Mouse (Mus musculus): Measurements from ENCODE around the gene Olfr1500. TPM values are rescaled to one million over a fixed set of nuclear protein-coding genes. Genes with fewer than 3 reads are reported as not detected.
"Not testable (repeated sequence)": the region's sequence is repeated elsewhere in the genome, so short reads cannot be mapped to it uniquely, and the experiment has no call there.

The Olfr1500 gene
- not detected in 2 replicates for polyA plus RNA-seq (2015; fragmentation: Nextera tagmentation; extraction: Ambion mirVana)

DNA sequence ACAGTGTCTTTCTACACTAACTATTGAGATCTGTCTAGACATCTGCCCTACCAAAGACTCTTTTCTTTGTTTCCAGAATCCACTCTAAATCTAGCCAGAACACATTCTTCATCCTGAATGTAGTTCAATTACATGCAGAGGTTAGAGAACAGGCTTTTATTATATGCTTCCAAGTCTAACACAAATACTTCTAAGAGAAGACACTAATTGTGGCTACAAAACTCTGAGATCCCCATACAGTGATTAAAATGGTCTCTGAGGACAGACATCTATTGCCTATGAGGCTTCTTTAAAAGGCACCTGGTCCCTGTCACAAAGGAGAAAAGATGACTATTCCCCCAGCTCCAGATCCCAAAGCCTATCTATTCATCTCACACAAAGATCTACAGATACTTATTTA is at the start of gene Olfr1500:
Gene Olfr1500 (minus strand): TSS at position 101 of the 400 bp plus-strand sequence.
- no peaks in the 10 kb centered on the region for H3K27me3 ChIP-seq (replicated peaks)
- no peaks in the 10 kb centered on the region for H3K36me3 ChIP-seq
- no peaks in the 10 kb centered on the region for H3K9me3 ChIP-seq
- H3K4me3 ChIP-seq, result no peak within 1 kb of the TSS
- ATAC-seq (ENCODE audit: extremely low read depth, insufficient number of reproducible peaks, low FRiP score, low TSS enrichment), result no peak
- no peaks in the 10 kb centered on the region for H3K4me1 ChIP-seq
- no peak within 1 kb of the TSS for H3K4me2 ChIP-seq
- no peak within 1 kb of the TSS for H3K27ac ChIP-seq (replicated peaks)
- no peak within 1 kb of the TSS for H3K9ac ChIP-seq

GRCm38 (mm10) chr19:13861495-13861894 is 31.2 kb upstream of the Olfr1500 start, which contains the start of gene Olfr1502:
TSS of gene Olfr1502 (plus strand) at chr19:13861795.
- no peak within 1 kb of the TSS for H3K27ac ChIP-seq (replicated peaks)
- no peaks in the 10 kb centered on the region for H3K36me3 ChIP-seq
- no peaks in the 10 kb centered on the region for H3K4me1 ChIP-seq
- no peak within 1 kb of the TSS for H3K4me3 ChIP-seq
- no peaks in the 10 kb centered on the region for H3K9me3 ChIP-seq
- whole genome bisulfite sequencing, result 61% methylated on average over 1 of the region's 1 CpGs
- H3K27me3 ChIP-seq (replicated peaks), result no peaks in the 10 kb centered on the region
- no peak within 1 kb of the TSS for H3K9ac ChIP-seq
- ATAC-seq (ENCODE audit: extremely low read depth, insufficient number of reproducible peaks, low FRiP score, low TSS enrichment), result no peak
- H3K4me2 ChIP-seq, result no peak within 1 kb of the TSS

GRCm38 (mm10) chr19:13850592-13850991 is 20.3 kb upstream of the Olfr1500 start, which contains the start of gene Olfr1501:
TSS of gene Olfr1501 (minus strand) at chr19:13850692.
- H3K27ac ChIP-seq (replicated peaks); H3K4me3 ChIP-seq; H3K4me1 ChIP-seq; H3K9me3 ChIP-seq; H3K9ac ChIP-seq; H3K27me3 ChIP-seq (replicated peaks); H3K4me2 ChIP-seq; ATAC-seq (ENCODE audit: extremely low read depth, insufficient number of reproducible peaks, low FRiP score, low TSS enrichment); H3K36me3 ChIP-seq: not testable (repeated sequence)

GRCm38 (mm10) chr19:13828447-13828846 is 1.8 kb downstream of the Olfr1500 start:
- Histone ChIP-seq H3K4me2 (no peak overlapping the region), H3K36me3 (no peaks in the 10 kb centered on the region), H3K27me3 (replicated peaks) (no peaks in the 10 kb centered on the region), H3K4me1 (no peaks in the 10 kb centered on the region), H3K4me3 (no peak overlapping the region), H3K9ac (no peak overlapping the region), H3K9me3 (no peaks in the 10 kb centered on the region), H3K27ac (replicated peaks) (no peak overlapping the region)
- WGBS, result 65% methylated on average over 3 of the region's 3 CpGs
- no peak for ATAC-seq (ENCODE audit: extremely low read depth, insufficient number of reproducible peaks, low FRiP score, low TSS enrichment)

DNA sequence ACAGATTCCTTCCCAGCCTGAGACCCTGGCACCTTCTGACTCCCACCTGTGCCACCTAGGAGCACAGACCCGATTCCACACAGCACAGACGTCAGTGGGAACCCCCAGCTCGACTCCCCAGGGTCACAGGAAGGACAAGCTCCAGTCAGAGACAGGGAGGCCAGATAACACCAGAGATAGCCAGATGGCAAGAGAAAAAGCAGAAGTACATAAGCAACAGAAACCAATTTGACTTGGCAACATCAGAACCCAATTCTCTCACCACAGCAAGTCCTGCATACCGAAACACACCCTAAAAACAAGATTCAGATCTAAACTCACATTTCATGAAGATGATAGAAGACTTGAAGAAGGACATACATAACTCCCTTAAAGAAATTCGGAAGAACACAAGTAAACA is 9.4 kb downstream of the Olfr1500 start:
- Histone ChIP-seq H3K36me3 (no peaks in the 10 kb centered on the region), H3K4me2 (no peak overlapping the region), H3K4me1 (no peaks in the 10 kb centered on the region), H3K4me3 (no peak overlapping the region), H3K9ac (no peak overlapping the region), H3K27ac (replicated peaks) (no peak overlapping the region), H3K27me3 (replicated peaks) (no peaks in the 10 kb centered on the region), H3K9me3 (no peaks in the 10 kb centered on the region)
- WGBS, result 43% methylated on average over 5 of the region's 5 CpGs
- no peak for ATAC-seq (ENCODE audit: extremely low read depth, insufficient number of reproducible peaks, low FRiP score, low TSS enrichment)

- no peaks in the 10 kb centered on the region for H3K36me3 ChIP-seq
- no peak within 1 kb of the TSS for H3K4me2 ChIP-seq
- ATAC-seq (ENCODE audit: extremely low read depth, insufficient number of reproducible peaks, low FRiP score, low TSS enrichment), result no peak
- no peak within 1 kb of the TSS for H3K27ac ChIP-seq (replicated peaks)
- no peaks in the 10 kb centered on the region for H3K9me3 ChIP-seq
- H3K9ac ChIP-seq, result no peak within 1 kb of the TSS
- H3K4me3 ChIP-seq, result no peak within 1 kb of the TSS
- H3K4me1 ChIP-seq, result no peaks in the 10 kb centered on the region
- H3K27me3 ChIP-seq (replicated peaks), result no peaks in the 10 kb centered on the region
Observed at GRCm38 (mm10) chr19:13819347-13819746, 10.9 kb downstream of the Olfr1500 start, which contains the start of gene Olfr1499. TSS of gene Olfr1499 (minus strand) at chr19:13819447.

GRCm38 (mm10) chr19:13818827-13819226 is 11.5 kb downstream of the Olfr1500 start:
- Histone ChIP-seq H3K4me3 (no peak overlapping the region), H3K27me3 (replicated peaks) (no peaks in the 10 kb centered on the region), H3K9me3 (no peaks in the 10 kb centered on the region), H3K27ac (replicated peaks) (no peak overlapping the region), H3K4me2 (no peak overlapping the region), H3K4me1 (no peaks in the 10 kb centered on the region), H3K36me3 (no peaks in the 10 kb centered on the region), H3K9ac (no peak overlapping the region)
- ATAC-seq (ENCODE audit: extremely low read depth, insufficient number of reproducible peaks, low FRiP score, low TSS enrichment), result no peak
- 26% methylated on average over 5 of the region's 5 CpGs for WGBS

- 48% methylated on average over 2 of the region's 2 CpGs for WGBS
- no peak for ATAC-seq (ENCODE audit: extremely low read depth, insufficient number of reproducible peaks, low FRiP score, low TSS enrichment)
- H3K4me1 ChIP-seq, result no peaks in the 10 kb centered on the region
Observed at GRCm38 (mm10) chr19:13812823-13813222, 17.5 kb downstream of the Olfr1500 start.

DNA sequence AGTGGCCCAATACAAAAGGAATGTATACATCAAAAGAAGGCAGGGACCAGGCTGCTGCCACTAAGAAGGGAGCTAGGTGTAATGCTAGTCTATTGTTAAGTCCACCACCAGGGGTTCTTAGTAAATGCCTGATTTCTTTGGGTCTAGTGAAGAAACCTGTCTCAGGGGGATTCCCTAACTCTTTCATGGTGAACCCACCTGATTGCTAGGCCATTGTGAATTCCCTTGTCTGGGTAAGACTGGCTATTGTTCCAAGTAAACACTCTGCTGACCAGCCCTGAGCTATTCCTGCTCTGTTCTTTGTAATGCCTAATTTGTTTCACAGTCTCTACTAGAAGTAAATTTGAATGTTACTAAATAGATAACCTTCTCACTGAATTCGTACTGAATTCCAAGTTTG is 24.8 kb downstream of the Olfr1500 start:
- not testable (repeated sequence) for H3K9ac ChIP-seq; ATAC-seq (ENCODE audit: extremely low read depth, insufficient number of reproducible peaks, low FRiP score, low TSS enrichment); H3K4me1 ChIP-seq; H3K36me3 ChIP-seq; H3K27ac ChIP-seq (replicated peaks); H3K27me3 ChIP-seq (replicated peaks); H3K4me2 ChIP-seq; H3K9me3 ChIP-seq; H3K4me3 ChIP-seq
- 55% methylated on average over 1 of the region's 1 CpGs for WGBS

More at GRCm38 (mm10) chr19:13812823-13813222, 17.5 kb downstream of the Olfr1500 start:
- no peak overlapping the region for H3K27ac ChIP-seq (replicated peaks)
- H3K9ac ChIP-seq, result no peak overlapping the region
- H3K9me3 ChIP-seq, result no peaks in the 10 kb centered on the region
- no peak overlapping the region for H3K4me2 ChIP-seq
- H3K4me3 ChIP-seq, result no peak overlapping the region
- H3K36me3 ChIP-seq, result no peaks in the 10 kb centered on the region
- no peaks in the 10 kb centered on the region for H3K27me3 ChIP-seq (replicated peaks)

GRCm38 (mm10) chr19:13798102-13798501 is 32.2 kb downstream of the Olfr1500 start, which contains the start of gene Olfr1497:
TSS of gene Olfr1497 (minus strand) at chr19:13798202.
- H3K9ac ChIP-seq, result no peak within 1 kb of the TSS
- no peak within 1 kb of the TSS for H3K27ac ChIP-seq (replicated peaks)
- H3K9me3 ChIP-seq, result no peaks in the 10 kb centered on the region
- H3K4me1 ChIP-seq, result no peaks in the 10 kb centered on the region
- no peak for ATAC-seq (ENCODE audit: extremely low read depth, insufficient number of reproducible peaks, low FRiP score, low TSS enrichment)
- H3K4me3 ChIP-seq, result no peak within 1 kb of the TSS
- no peaks in the 10 kb centered on the region for H3K27me3 ChIP-seq (replicated peaks)
- no peak within 1 kb of the TSS for H3K4me2 ChIP-seq
- no peaks in the 10 kb centered on the region for H3K36me3 ChIP-seq

- Histone ChIP-seq H3K27me3 (replicated peaks) (no peaks in the 10 kb centered on the region), H3K27ac (replicated peaks) (no peak within 1 kb of the TSS), H3K4me2 (no peak within 1 kb of the TSS), H3K4me3 (no peak within 1 kb of the TSS), H3K4me1 (no peaks in the 10 kb centered on the region), H3K9me3 (no peaks in the 10 kb centered on the region), H3K9ac (no peak within 1 kb of the TSS), H3K36me3 (no peaks in the 10 kb centered on the region)
- 58% methylated on average over 1 of the region's 1 CpGs for WGBS
- ATAC-seq (ENCODE audit: extremely low read depth, insufficient number of reproducible peaks, low FRiP score, low TSS enrichment), result no peak
Observed at GRCm38 (mm10) chr19:13777578-13777977, 52.7 kb downstream of the Olfr1500 start, which contains the start of gene Olfr1496. TSS of gene Olfr1496 (plus strand) at chr19:13777878.
